Mouse (Mus musculus) monocyte, adult 2 months (primary cell): ENCODE data around the gene Arl8a.

Experiments used
- DNase-seq, 2 experiments: peaks; one replicate each; pipeline ENCODE4 v3.0.0; 2022; ENCODE audit warnings: low spot score in 2 of 2, low read depth in 1 of 2

The Arl8a gene

GRCm38 (mm10) chr1:135199014-135199819 is 52.6 kb downstream of the Arl8a start:
- no peak for DNase-seq

- DNase-seq, result no peak
These were observed 53.8 kb downstream of the Arl8a start for GRCm38 (mm10) chr1:135200400-135200799.

- no peak for DNase-seq
These were observed 57.8 kb downstream of the Arl8a start for GRCm38 (mm10) chr1:135204196-135205126.

- no peak for DNase-seq
These were observed 58.6 kb downstream of the Arl8a start for GRCm38 (mm10) chr1:135205257-135205656.
